Mouse (Mus musculus) embryonic fibroblast, embryonic 13.5 days (primary cell): ENCODE results near the gene BC048403.

Experiments
- CTCF ChIP-seq: IDR thresholded peaks from 2 replicates; pipeline ENCODE4 v1.5.1; 2011; ENCODE audit warnings: mild to moderate bottlenecking, control low read depth, low read length, moderate library complexity, borderline replicate concordance; ENCODE audit not compliant: insufficient read depth
- POLR2A ChIP-seq: IDR thresholded peaks from 2 replicates; pipeline ENCODE4 v1.6.1; 2011; ENCODE audit warnings: low read depth, mild to moderate bottlenecking, control low read depth, low read length, moderate library complexity

GRCm38 (mm10) chr10:121763191-121763590, 23.5 kb downstream of the BC048403 start:
- TF ChIP-seq POLR2A (no peak), CTCF (no peak)
